Mouse (Mus musculus) brain, embryonic 18.5 days (tissue): ENCODE data around the gene Myt1.

Experiments used
- DNase-seq: peaks from one replicate; pipeline ENCODE4 v3.0.0-alpha.2; 2012; ENCODE audit warnings: low read depth, low spot score

Gene Myt1

DNA sequence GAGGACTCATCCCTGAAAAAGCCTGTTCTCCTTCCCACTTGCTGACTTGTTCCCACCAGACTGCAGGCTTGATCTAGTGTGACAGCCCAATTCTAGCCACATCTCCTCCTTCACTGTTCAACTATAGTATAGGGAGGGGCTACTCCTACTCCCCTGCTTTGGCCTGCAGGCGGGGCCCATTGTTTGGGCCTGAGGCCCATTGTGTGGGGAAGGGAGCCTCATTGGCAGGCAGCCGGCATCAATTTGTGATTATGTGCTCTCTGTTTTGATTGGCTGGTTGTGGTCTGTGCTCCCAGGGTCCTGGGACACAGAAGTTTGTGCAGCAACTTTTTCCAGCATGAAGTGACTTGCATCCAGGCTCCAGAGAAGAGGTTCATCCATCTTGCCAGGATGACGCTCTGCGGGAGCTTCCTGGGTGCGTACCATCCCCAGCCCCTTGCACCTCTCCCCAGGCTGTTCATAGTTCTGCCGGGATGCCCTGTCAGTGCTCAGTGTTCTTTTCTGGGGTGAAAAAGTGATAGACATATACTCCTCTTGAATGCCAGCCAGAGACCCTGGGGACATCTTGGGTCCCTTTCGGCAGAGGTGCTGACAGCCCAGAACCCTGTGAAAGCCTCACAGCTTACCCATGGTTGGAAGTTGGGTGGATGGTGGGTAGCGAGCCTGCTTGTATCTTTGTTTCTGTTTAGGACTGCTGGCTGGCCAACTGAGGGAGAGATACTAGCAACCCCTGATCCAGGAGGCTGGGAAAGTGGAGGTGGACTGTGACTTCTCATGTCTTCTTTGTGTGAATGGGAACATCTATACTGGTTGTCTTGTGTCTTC is at the start of gene Myt1:
Myt1 (plus strand) TSS at position 327 of the 825 bp plus-strand sequence.
- no peak for DNase-seq

DNA sequence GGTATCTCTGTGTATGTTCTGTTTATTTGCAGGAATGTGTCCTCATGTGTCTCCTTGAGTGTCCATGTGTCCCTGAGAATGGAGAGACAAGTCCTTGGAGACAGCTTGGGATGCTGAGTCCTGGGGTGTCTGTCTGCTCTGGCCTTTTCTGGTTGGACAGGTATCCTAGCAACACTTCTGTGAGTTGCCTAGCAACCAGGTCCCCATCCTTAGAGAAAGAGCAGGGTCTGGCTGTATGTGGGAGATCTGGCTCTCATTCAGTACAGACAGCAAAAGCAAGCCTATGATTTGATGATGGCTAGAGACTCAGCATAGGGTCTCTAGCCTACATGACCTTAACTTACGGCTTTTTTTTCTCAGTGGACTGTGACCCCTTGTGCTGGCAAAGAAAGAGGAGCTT is 49.4 kb upstream of the Myt1 start:
- DNase-seq = peak; percentile 69

DNA sequence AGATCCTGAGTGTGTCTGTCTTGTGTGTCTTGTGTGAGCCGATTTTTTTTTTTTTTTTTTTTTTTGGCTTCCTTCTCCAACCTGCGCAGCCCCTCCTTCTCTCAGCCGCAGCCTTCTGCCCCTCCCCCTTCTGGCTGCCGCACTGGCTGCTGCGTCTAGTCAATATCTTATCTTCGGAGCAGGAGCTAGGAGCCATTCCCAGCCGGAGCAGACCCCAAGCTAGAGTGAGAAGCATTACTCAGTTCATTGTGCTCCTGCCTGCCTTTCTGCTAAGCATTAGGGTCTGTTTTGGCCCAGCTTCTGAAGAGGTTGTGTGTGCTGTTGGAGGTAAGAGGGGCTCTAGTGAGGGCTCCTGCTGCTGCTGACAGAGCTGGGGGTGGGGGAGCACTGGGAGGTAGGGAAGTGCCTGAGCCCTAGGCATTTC is 48.2 kb upstream of the Myt1 start, which contains the start of gene Oprl1:
Oprl1 (plus strand) TSS at position 114 of the 424 bp plus-strand sequence.
- DNase-seq = peak; percentile 62

DNA sequence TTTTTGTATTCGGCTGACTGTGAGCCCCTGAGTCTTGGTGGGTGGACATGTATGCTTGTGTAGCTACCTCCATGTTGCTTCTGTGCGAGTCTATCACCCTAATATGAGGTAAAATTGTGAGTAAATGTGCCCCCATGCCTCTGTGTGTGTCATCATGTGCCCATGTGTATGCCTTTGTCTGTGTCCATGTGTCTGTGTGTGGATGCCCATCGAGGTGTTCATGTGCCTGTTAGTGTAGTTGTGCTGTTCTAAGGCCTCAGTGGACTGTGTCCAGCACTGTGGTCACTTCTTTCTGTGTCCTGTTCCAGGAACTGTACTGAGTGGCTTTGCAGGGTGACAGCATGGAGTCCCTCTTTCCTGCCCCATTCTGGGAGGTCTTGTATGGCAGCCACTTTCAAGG is 47.8 kb upstream of the Myt1 start:
- no peak for DNase-seq

DNA sequence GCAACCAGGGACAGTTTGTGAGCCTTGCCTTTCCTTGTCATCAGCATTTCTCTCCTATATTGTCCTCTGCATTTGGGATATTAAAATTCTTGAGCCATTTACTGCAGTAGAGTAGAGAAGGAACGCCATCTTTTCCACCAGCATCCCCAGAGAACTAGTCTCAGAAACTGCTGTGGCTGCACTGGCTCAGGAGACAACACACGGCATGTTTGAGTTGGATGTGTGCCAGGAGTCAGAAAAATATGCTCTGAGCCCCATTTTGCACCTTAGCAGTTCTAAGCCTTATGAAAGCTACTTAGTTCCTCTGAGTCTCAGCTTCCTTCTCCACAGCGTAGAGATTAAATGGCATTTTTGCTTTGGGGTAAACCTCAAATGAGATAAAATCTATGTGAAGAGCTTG is 46.1 kb upstream of the Myt1 start:
- no peak for DNase-seq

DNA sequence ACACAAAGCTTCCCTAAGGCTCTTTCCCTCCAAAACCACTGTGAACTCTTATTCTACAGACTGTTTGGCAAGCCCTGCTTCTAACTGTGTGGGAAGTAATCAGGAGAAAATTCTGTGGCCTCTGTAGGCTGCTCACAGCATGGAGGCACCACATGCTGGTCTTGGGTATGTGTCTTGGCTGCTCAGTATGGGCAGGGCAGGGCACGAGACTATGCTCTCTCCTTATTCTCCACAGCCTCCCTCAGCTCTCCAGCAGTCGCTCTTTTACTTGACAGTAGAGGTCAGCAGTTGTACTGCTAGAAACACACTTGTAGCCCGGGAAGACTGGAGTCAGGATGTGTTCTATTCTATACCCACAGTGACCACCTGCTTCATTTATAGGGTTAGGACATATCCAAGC is 43.1 kb upstream of the Myt1 start:
- DNase-seq = no peak

DNA sequence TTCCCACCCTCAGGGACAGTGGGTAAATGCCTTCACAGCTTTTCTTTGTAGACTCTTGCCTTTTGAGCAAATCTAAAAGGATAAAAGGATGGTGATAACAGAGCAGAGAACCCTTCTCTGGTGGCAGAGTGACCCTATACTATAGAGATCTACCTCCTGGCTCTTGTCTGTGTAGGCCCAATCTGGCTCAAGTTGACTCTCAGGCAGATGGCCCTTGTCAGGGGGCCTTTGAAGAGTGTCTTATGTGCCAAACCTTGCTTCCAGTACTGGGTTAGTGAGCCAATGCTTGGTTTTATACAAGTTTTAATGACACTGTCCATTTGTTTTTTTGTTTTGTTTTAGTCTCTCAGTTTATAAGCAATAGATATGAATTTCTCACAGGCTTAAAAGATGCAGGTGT is 41.9 kb upstream of the Myt1 start:
- no peak for DNase-seq

DNA sequence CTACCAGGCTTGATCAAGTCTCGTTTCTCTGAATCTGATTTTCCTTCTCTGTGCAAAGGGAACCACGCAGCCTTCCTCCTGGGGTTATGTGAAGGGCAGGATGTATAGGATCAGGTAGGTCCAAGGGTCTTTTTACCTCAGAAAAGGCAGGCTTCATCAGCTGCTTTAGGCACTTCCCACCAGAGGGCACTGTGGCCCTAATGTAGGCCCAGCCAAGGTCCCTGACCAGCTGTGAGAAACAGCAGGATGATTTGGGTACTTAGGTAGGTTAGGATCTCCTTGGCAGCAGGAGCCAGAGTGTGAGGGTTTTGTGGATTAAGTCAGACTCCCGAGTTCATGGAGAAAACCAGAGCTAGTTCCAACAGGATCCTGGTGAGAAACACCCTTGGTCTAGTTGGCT is 40.9 kb upstream of the Myt1 start:
- no peak for DNase-seq

DNA sequence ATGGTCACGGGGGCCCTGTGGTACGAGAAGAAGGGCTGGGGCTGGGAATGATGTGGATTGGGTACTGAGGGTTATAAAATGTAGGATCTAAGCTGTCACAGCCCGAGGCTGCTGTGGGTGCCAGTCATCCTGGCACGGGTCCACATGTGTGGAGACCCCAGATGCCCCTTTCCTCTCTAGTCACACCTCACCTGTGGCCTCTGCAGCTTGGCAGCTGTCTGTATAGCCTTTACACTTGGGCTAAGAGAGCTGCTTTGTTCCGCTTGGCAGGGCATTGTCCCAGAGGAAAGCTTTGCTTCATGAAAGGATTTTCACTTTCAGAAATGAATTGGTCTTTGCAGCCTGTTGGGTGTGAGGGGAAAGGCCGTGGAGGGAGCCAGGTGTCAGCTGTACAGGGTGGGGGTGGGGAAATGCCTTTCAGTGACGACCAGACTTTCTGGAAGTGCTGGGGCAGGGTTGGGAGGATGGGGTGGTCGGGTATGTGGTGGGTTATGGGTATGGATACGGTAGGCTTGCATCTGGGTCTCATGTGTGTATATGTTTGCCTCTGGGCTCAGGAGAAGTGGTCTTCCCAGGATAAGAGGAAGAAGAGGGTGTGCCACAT is 35.4 kb upstream of the Myt1 start:
- no peak for DNase-seq

DNA sequence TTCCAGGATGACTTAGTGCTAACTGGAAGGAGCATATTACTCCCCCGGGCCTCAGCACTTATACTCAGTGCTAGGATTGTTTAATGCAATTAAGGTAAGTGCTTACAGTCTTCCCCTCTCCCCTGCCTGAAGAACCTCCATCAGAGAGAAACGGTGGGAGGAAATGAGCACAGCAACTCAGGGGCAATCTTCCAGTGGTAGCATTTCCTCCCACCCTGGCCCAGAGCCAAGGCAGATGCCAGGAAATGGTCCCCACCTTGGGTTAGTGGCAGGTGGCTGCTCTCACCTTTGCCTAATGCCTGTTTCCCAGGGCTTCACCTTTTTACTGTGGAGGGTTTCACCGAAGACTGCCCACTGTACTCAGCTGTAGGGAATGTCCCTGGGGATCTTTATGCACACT is 33.1 kb upstream of the Myt1 start:
- no peak for DNase-seq

DNA sequence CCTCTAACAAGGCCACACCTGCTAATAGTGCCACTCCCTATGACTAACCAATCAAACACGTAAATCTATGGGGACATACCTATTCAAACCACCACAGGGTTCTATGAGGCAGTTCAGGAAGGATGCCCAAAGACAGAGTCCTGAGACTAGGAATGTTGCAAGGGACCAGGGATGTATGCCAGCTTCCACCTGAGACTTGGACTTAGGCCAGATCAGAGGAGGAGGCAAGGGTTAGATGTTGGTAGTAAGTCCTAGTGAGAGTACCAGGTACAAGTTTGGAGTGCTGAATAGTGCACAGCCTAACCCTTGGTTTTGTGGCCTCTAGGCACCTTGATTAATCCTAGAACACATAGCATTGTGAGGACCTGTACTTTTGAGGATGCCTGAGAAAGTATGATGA is 10.5 kb upstream of the Myt1 start:
- no peak for DNase-seq

DNA sequence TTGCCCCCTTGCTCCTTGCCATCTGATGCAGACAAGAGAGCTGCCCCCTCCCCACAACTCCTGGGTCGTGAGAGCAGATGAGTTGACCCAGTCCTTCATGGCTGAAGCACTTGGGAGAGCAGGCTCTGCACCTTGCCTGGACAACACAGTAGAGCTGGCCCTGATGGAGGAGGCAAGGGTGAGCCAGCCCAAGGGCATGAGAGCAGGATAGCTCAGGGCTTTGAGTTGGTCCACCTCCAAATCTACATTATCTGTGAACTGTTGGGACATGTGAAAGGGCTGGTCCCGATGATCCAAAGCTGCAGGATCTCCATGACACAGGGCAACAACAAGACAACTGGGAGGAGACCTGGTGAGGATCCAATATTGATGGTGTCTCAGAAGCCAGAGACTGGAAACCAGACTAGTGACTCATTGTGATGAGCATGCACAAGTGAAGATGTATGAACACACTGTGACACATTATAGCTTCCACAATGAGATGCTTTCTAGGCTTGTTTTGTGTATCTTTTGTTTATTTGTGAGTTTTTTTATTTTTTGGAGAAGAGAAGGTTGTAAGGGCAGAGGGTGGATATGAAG is 4.9 kb upstream of the Myt1 start:
- no peak for DNase-seq

DNA sequence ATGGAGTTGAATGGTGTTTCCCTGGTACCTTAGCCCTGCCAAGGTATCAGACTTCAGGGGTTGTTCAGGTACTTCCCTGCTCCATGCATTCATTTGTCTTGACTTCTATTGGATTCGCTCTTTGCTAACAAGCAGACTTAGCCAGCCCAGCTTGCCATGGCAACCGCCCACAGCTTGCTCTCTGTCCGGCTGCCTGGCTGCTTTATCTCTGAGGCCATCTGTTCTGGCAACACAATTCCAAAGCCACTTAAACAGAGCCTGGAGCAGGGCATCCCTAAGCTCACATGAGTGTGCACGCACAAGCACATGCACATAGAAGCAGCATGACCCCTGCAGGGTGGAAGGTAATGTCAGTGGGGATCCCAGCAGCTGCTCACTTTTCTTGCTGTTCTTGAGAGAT is 4.1 kb upstream of the Myt1 start:
- DNase-seq = no peak

DNA sequence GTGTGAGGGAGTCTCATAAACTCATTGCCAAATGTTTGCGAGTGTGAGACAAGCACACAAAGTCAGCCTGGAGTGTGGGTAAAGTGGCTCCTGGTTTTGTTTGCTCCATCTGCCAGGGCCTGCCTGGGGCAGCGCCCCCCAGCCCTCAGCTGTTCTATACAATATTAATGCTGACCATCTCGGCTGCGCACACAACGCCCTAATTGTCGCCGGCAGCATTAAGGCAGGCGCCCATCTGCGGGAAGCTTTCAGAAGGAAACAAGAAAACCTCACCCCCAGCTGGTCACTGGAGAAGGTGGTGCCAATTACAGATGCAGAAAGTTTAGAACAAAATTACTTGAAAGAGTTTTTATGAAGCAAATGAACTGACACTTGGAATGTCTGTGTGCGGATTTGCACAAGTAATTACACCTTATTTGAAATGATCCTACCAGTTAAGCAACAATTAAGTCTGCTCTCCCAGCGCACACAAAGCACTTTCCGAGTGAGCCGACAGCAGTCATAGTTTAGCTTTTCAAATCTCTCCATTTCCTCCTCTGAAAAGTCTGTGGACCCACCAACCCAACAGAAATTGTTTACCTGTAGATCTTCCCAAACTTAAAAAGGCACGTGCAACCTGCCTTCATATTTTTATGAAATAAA is 875 bp downstream of the Myt1 start:
- no peak for DNase-seq

DNA sequence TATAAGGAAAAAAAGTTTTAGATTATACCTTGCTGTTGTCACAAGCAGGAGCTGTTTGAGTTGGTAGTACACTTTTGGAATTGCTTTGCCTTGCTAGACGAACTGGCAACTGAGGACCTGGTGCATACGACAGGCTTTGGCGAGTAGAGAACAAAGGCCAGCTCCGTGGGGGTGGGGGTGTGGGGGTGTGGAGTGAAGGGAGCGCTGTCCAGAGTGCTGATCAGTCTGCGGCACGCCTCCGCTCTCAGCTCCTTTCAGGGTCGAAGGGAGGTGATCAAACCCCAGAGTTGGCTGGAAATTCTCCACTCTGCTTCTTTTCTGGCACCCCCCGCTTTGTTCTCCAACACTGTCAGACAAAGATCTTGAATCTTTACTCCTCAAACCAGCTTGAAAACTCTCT is 1.5 kb downstream of the Myt1 start:
- DNase-seq = no peak

DNA sequence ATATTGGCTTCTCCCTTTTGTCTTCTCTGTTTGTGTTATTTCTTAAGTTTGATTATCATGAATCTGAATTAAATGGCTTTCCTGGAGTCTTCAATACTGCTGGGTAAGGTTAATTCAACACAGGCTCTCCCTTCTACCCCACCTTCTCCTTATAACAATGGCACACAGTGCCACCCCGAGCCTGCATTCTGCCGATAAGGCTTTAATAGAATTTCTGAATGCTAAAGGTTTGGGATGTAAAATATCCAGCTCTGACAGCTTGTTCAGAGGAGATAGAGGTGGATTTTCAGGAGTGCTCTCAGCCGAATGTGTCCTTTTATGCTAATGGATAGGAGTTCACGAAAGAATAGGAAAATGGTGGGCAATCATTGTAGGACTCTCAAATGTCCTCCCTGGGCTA is 2.1 kb downstream of the Myt1 start:
- DNase-seq = no peak

DNA sequence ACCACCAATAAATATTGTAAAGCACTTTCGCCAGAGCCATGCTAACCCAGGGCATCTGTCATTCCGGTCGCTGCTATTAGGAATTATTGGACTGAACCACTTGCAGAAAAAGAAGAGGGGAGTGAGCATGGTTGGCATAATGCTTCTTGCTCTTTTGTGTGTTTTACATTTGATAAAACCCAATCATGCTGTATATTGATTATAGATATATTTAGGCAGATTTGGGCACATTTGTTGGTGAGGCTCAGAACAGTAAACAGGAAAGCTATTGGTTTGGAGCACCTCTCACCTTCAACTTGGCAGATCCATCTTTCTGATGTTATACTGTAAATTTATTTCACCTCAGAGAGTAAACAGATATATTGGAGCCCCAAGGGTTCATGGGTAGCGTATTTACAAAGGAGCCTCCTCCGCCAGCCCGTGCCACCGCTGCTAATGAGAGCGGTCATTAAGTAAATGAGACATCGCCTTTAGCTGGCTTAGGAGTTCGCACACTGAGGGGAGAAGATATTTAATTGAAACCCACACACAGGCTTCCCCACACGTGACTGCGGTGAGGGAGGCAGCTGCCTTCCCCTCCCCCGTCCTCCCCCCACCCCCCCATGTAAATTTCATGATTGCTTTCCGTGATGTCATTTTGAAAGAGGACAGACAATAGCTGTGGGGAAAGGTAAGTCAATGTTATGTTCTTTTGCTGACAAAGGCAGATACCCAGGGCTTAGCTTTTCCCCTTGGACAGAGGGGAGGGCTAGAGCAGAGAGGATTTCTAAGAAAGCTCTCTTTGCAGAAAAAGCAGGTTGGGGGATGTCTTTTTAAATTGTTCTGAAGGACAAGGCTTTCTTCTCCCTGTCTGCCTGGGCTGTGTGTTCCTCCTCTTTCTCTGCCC is 3.8 kb downstream of the Myt1 start:
- peak; percentile 52 for DNase-seq

DNA sequence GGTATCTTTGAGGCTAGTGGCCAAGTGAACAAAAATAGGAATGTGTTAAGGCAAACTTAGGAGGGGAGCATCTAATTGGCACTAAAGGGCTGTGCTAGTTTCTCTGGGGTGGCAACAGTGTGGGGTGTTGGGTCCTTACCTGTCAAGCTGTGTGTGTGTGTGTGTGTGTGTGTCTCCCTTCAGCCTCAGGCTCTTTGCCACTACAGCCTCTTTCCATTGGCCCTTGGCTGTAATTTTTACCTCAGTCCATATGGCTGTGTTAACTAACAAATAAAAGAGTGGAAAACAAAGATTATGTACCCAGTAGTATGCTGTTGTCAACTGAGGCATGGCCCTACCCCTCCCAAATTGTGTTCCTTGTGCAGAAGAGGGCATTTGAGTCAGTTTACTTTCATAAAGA is 5.3 kb downstream of the Myt1 start:
- DNase-seq = no peak

DNA sequence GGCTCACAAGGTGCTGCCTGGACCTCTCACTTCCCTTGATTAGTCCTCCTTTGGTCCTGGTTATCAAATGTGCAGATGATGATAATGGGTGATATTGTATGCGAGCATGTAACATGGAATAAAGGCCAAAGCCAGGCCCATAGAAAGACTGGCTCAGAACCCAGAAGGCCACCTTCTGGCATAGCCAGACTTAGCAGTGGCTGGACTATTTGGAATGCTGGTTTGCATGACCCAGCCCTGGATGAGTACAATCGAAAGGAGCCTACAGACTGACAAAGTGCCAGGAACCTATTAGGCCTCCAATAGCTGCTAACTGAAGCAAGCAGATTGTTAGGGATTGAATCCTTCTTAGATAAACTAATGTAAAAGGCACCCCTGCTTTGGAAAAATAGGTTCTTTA is 6.3 kb downstream of the Myt1 start:
- DNase-seq = no peak

DNA sequence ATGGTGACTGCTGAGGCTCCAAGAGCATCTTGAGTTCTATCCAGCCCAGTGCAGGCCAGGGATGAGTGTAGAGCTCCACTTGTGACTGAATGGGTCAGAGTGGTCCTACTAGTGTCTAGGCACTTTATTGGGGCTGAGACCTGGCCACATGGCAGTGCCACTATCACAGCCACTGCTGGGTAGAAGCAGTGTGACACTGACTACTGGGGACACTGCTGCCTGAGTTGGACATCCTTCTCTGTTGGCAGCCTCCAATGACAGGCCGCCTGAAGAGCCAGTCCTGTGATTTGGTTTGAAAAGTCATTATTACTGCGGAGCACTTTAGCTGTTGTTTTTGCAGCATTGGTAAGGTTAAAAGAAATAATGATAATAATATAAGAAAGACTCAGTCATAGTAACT is 10.1 kb downstream of the Myt1 start:
- DNase-seq = no peak

DNA sequence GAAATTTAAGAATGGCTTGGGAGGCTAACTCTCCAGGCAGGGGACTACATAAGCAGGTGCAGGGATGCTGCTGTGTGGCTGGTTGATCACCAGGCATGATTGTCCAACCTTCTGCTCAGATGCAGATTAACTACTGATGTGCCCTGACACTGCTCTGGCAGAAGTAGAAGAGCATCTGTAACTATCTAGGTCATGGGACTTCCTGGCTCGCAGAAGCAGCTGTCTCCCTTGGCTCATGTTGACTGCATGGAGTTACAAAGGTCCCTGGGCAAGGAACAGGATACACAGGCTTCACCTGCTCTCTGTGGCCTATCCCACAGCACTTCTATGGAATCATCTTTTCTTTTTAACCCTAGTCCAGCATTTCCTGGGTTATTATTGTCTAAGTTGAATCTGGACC is 12.7 kb downstream of the Myt1 start:
- DNase-seq = no peak

DNA sequence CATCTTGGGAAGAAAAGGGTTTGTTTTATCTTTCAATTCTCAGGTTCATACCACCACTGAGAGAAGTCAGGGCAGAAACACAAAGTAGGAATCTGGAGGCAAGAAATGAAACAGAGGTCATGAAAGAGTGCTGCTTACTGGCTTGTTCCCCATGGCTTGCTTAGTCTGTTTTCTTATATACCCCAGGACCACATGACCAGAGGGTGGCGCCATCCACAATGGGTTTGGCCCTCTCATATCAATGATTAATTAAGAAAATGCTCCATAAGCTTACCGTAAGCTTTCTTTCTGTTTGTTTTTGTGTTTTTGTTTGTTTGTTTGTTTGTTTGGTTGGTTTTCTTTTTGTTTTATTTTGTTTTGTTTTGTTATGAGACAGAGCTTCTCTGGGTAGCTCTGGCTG is 14.6 kb downstream of the Myt1 start:
- DNase-seq = no peak
